Mouse (Mus musculus) brain, embryonic 14.5 days (tissue): ENCODE data around the gene Strn4. TPM values are rescaled to one million over a fixed set of nuclear protein-coding genes. Genes with fewer than 3 reads are reported as not detected.

Source experiments
- DNase-seq: peaks from one replicate; pipeline ENCODE4 v3.0.0-alpha.2; 2011; ENCODE audit warnings: low read depth
- CTCF ChIP-seq: fragments of 200-500 bp; IDR thresholded peaks from 2 replicates; pipeline ENCODE4 v1.5.1; 2012; ENCODE audit warnings: inconsistent platforms, mild to moderate bottlenecking, moderate library complexity, borderline replicate concordance; ENCODE audit not compliant: insufficient read depth, insufficient read length; ENCODE audit errors: extremely low read depth
- POLR2A ChIP-seq: fragments of 200-500 bp; IDR thresholded peaks from 2 replicates; pipeline ENCODE4 v1.6.1; 2012; ENCODE audit warnings: mild to moderate bottlenecking, inconsistent platforms, borderline replicate concordance; ENCODE audit not compliant: poor library complexity, insufficient read depth, insufficient read length, severe bottlenecking; ENCODE audit errors: extremely low read depth
- polyA plus RNA-seq: library from polyadenylated mRNA; depleted of rRNA; stranded (reverse); fragments of >200 nt; gene quantifications from 2 replicates; pipeline ENCODE4 v1.2.3, GENCODE M21; 2012

Strn4 gene
- polyA plus RNA-seq, 1 experiment: 306 TPM

GRCm38 (mm10) chr7:16816475-16817122 is 910 bp downstream of the Strn4 start, which contains the start of gene Fkrp:
Gene Fkrp, minus strand, starts transcription at chr7:16816732.
- no peak for TF ChIP-seq CTCF
- no peak for TF ChIP-seq POLR2A
- peak; percentile 42 for DNase-seq

- TF ChIP-seq CTCF: no peak
- no peak for TF ChIP-seq POLR2A
- DNase-seq: peak; percentile 61
Measured at GRCm38 (mm10) chr7:16817693-16818092, 2.0 kb downstream of the Strn4 start.

GRCm38 (mm10) chr7:16819794-16820193 is 4.1 kb downstream of the Strn4 start:
- DNase-seq: no peak
- TF ChIP-seq POLR2A: no peak
- TF ChIP-seq CTCF: no peak

- TF ChIP-seq POLR2A: no peak
- no peak for TF ChIP-seq CTCF
Measured at GRCm38 (mm10) chr7:16820271-16820763, 4.6 kb downstream of the Strn4 start.

GRCm38 (mm10) chr7:16821091-16821490 is 5.4 kb downstream of the Strn4 start:
- no peak for TF ChIP-seq POLR2A
- no peak for TF ChIP-seq CTCF
- no peak for DNase-seq

More at GRCm38 (mm10) chr7:16820271-16820763, 4.6 kb downstream of the Strn4 start:
- no peak for DNase-seq

GRCm38 (mm10) chr7:16821669-16822101 is 6.0 kb downstream of the Strn4 start:
- no peak for TF ChIP-seq CTCF
- no peak for TF ChIP-seq POLR2A
- no peak for DNase-seq

- DNase-seq: no peak
- TF ChIP-seq CTCF (no peak), POLR2A (no peak)
Measured at GRCm38 (mm10) chr7:16823734-16824133, 8.0 kb downstream of the Strn4 start.

- peak; percentile 23; the same call in 1 of the 2 replicates for TF ChIP-seq CTCF
- TF ChIP-seq POLR2A: no peak
- DNase-seq: no peak
Measured at GRCm38 (mm10) chr7:16825785-16826184, 10.1 kb downstream of the Strn4 start.

- no peak for DNase-seq
- TF ChIP-seq POLR2A (no peak), CTCF (no peak)
Measured at GRCm38 (mm10) chr7:16826571-16826970, 10.9 kb downstream of the Strn4 start.

GRCm38 (mm10) chr7:16827274-16827673 is 11.6 kb downstream of the Strn4 start:
- no peak for DNase-seq
- TF ChIP-seq POLR2A (no peak), CTCF (no peak)

GRCm38 (mm10) chr7:16830449-16830848 is 14.8 kb downstream of the Strn4 start:
- no peak for TF ChIP-seq CTCF
- TF ChIP-seq POLR2A: no peak
- no peak for DNase-seq
